Mouse (Mus musculus) intestine, embryonic 16.5 days (tissue): ENCODE measurements at regions not wholly inside any gene's neighbourhood (a gene's known extent, or its start where the extent isn't known, plus 50 kb on each side); places are given as distances from the start of the nearest gene placed in this dataset.
A peak's percentile ranks its signal among the peaks of the same experiment; 100 is the strongest.
"Not testable (repeated sequence)": the region's sequence is repeated elsewhere in the genome, so short reads cannot be mapped to it uniquely, and the experiment has no call there.

ENCODE experiments used
- ATAC-seq: fragments of 200-750 bp; cut with Nextera tagmentation; 2 replicates; pipeline ENCODE4 v1.8.0; 2017; ENCODE audit warnings: moderate TSS enrichment, moderate library complexity
- H3K27ac ChIP-seq: fragments of 300-500 bp; sonication (generic); 2 replicates; pipeline ENCODE4 v1.5.1; 2014; ENCODE audit warnings: mild to moderate bottlenecking, low read length
- H3K27me3 ChIP-seq: fragments of 300-500 bp; sonication (generic); replicated peaks from 2 replicates; pipeline ENCODE4 v1.6.1; 2014; ENCODE audit warnings: low read length, control low read depth, mixed read lengths; ENCODE audit not compliant: control insufficient read depth, insufficient read depth
- H3K36me3 ChIP-seq: fragments of 300-500 bp; sonication (generic); 2 replicates; pipeline ENCODE4 v1.6.1; 2014; ENCODE audit warnings: low read length, control low read depth; ENCODE audit not compliant: control insufficient read depth, insufficient read depth
- H3K4me1 ChIP-seq: fragments of 300-500 bp; sonication (generic); 2 replicates; pipeline ENCODE4 v1.6.1; 2014; ENCODE audit warnings: low read length, control low read depth, mixed read lengths; ENCODE audit not compliant: control insufficient read depth, insufficient read depth
- H3K4me2 ChIP-seq: fragments of 300-500 bp; sonication (generic); 2 replicates; pipeline ENCODE4 v1.6.1; 2014; ENCODE audit warnings: low read depth, low read length, control low read depth
- H3K4me3 ChIP-seq: fragments of 300-500 bp; sonication (generic); 2 replicates; pipeline ENCODE4 v1.5.1; 2014; ENCODE audit warnings: mild to moderate bottlenecking, low read length
- H3K9ac ChIP-seq: fragments of 300-500 bp; sonication (generic); 2 replicates; pipeline ENCODE4 v1.6.1; 2014; ENCODE audit warnings: low read depth, low read length
- H3K9me3 ChIP-seq: fragments of 300-500 bp; sonication (generic); 2 replicates; pipeline ENCODE4 v1.6.1; 2016; ENCODE audit warnings: low read length, control low read depth; ENCODE audit not compliant: control insufficient read depth
- WGBS: fragments of 180-500 bp; shearing (Covaris S2); extraction: QIAGEN DNeasy Blood & Tissue Kit; methylation state at CpG from one replicate; pipeline ENCODE4 v1.1.7; 2014; 5-methylcytosine and 5-hydroxymethylcytosine counted together

- no peak for ATAC-seq
- Histone ChIP-seq H3K9me3 (no peaks in the 10 kb centered on the region), H3K27me3 (no peaks in the 10 kb centered on the region), H3K27ac (no peak overlapping the region), H3K4me3 (no peak overlapping the region), H3K36me3 (no peaks in the 10 kb centered on the region), H3K4me2 (no peak overlapping the region), H3K4me1 (peaks cover 3% of the 10 kb centered on the region; the same call in 1 of the 2 replicates), H3K9ac (no peak overlapping the region)
- 85% methylated on average over 5 of the region's 5 CpGs for WGBS
These were observed 55.4 kb upstream of the Il33 start for GRCm38 (mm10) chr19:29869526-29869925.

GRCm38 (mm10) chr19:29868681-29869080, 55.9 kb upstream of the Ranbp6 start:
- H3K9ac ChIP-seq, H3K36me3 ChIP-seq, H3K27me3 ChIP-seq, H3K9me3 ChIP-seq, H3K27ac ChIP-seq, ATAC-seq, H3K4me2 ChIP-seq, H3K4me1 ChIP-seq, H3K4me3 ChIP-seq: not testable (repeated sequence)
- WGBS, result 96% methylated on average over 1 of the region's 1 CpGs

GRCm38 (mm10) chr19:29866822-29867221, 54.0 kb upstream of the Ranbp6 start:
- 51% methylated on average over 3 of the region's 3 CpGs for WGBS
- Histone ChIP-seq H3K27me3 (no peaks in the 10 kb centered on the region), H3K27ac (no peak overlapping the region), H3K4me2 (no peak overlapping the region), H3K9ac (no peak overlapping the region), H3K4me1 (no peaks in the 10 kb centered on the region), H3K4me3 (no peak overlapping the region), H3K9me3 (no peaks in the 10 kb centered on the region), H3K36me3 (no peaks in the 10 kb centered on the region)
- ATAC-seq, result no peak

GRCm38 (mm10) chr19:29865142-29865541, 52.4 kb upstream of the Ranbp6 start:
- Histone ChIP-seq H3K4me3 (no peak overlapping the region), H3K4me2 (no peak overlapping the region), H3K27ac (no peak overlapping the region), H3K36me3 (no peaks in the 10 kb centered on the region), H3K27me3 (no peaks in the 10 kb centered on the region), H3K4me1 (no peaks in the 10 kb centered on the region), H3K9me3 (no peaks in the 10 kb centered on the region), H3K9ac (no peak overlapping the region)
- 80% methylated on average over 1 of the region's 1 CpGs for WGBS
- no peak for ATAC-seq

- Histone ChIP-seq H3K9ac (no peak overlapping the region), H3K4me2 (no peak overlapping the region), H3K36me3 (no peaks in the 10 kb centered on the region), H3K27ac (no peak overlapping the region), H3K4me1 (no peaks in the 10 kb centered on the region), H3K4me3 (no peak overlapping the region), H3K27me3 (no peaks in the 10 kb centered on the region), H3K9me3 (no peaks in the 10 kb centered on the region)
- ATAC-seq, result peak; percentile 55; the same call in 1 of the 2 replicates
These were observed 50.0 kb upstream of the Ranbp6 start for GRCm38 (mm10) chr19:29862808-29863207.
